Mouse (Mus musculus): Measurements from ENCODE around the gene Polr1c. TPM values are rescaled to one million over a fixed set of nuclear protein-coding genes. Genes with fewer than 3 reads are reported as not detected.

The Polr1c gene
- polyA plus RNA-seq, 1 experiment from 2014 or later = 87.9 TPM

DNA sequence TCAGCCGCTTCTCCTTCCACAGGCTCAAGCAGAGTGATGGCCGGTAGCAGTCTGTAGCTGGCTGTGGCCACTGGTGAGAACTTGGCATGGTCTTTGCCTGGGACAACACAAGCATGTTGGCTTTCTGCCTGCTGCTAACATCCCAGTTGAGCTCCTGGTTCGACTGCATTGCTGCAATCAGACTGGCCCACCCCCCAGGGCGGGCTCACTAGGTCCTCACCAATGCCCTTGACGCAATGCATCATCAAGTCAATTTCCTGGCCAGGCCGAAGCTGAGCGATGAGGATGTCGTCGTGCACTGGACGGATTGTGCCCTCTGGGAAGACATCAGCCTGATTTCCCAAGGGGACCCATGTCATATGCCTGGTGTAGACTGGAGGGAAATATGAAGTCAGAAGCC, 3.3 kb downstream of the Polr1c start:
- 75% methylated on average over 10 of the region's 10 CpGs for WGBS
- H3K36me3 ChIP-seq (ENCODE audit: control insufficient read depth, insufficient read depth, low read length) = peaks cover 69% of the 10 kb centered on the region

DNA sequence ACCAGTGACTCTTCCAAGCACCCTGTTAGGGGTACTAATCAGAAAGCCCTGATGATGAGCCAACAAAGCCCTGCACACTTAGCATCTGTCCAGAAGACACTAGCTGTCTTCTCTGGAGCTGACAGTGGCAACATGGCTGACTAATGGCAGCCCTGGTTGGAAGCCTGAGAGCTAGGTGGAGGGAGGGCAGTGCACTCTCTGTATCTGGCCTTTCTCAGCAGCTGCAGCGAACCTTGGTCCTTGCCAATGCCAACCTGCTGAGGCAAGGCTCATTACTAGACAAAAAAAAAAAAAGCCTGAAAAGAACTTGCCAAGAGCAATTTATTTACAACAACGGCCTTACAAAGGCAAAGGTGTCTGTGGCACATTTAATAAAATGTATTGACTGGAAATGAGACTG, 4.2 kb downstream of the Polr1c start:
- H3K4me3 ChIP-seq (ENCODE audit: low read depth, low read length) = no peak overlapping the region
- H3K9ac ChIP-seq (replicated peaks; ENCODE audit: low read depth, low read length) = no peak overlapping the region
- peaks cover 69% of the 10 kb centered on the region for H3K36me3 ChIP-seq (ENCODE audit: control insufficient read depth, insufficient read depth, low read length)
- 71% methylated on average over 2 of the region's 2 CpGs for WGBS
- no peak overlapping the region for H3K4me2 ChIP-seq (replicated peaks; ENCODE audit: low read depth, low read length)
- ATAC-seq (ENCODE audit: insufficient number of reproducible peaks, insufficient read depth, low FRiP score, low read depth) = no peak
- H3K4me1 ChIP-seq (ENCODE audit: control insufficient read depth, insufficient read depth, low read length) = peaks cover 5% of the 10 kb centered on the region; the same call in 1 of the 2 replicates
- no peaks in the 10 kb centered on the region for H3K9me3 ChIP-seq (ENCODE audit: control insufficient read depth, low read depth, low read length)
- H3K27ac ChIP-seq (ENCODE audit: low read length) = no peak overlapping the region
- H3K27me3 ChIP-seq (ENCODE audit: control insufficient read depth, insufficient read depth, low read length) = no peaks in the 10 kb centered on the region

More for the DNA sequence above, 3.3 kb downstream of the Polr1c start:
- Histone ChIP-seq H3K9ac (replicated peaks; ENCODE audit: low read depth, low read length) (no peak overlapping the region), H3K4me3 (ENCODE audit: low read depth, low read length) (no peak overlapping the region), H3K27ac (ENCODE audit: low read length) (no peak overlapping the region), H3K27me3 (ENCODE audit: control insufficient read depth, insufficient read depth, low read length) (no peaks in the 10 kb centered on the region), H3K4me1 (ENCODE audit: control insufficient read depth, insufficient read depth, low read length) (peaks cover 11% of the 10 kb centered on the region), H3K9me3 (ENCODE audit: control insufficient read depth, low read depth, low read length) (no peaks in the 10 kb centered on the region), H3K4me2 (replicated peaks; ENCODE audit: low read depth, low read length) (no peak overlapping the region)
- no peak for ATAC-seq (ENCODE audit: insufficient number of reproducible peaks, insufficient read depth, low FRiP score, low read depth)

DNA sequence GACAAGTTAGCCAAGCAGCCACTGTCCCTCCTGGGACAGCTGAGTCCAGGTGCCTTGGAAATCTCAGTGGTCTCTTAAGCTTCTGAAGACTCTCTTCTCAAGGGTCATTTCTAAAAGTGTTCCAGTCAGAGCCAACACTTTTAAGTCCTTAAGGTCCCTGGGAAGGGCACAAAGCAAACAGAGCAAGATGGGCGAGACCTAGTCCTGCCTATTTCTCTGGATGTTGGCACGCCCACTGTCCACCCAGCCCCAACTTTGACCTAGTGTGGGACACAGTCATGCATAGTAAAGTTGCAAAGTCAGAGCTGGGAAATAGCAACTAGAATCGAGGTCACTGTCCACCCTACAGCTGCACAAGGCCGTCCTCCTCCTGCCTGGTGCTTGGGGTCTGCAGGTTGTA, 4.9 kb downstream of the Polr1c start:
- H3K9ac ChIP-seq (replicated peaks; ENCODE audit: low read depth, low read length) = no peak overlapping the region
- H3K4me1 ChIP-seq (ENCODE audit: control insufficient read depth, insufficient read depth, low read length) = peaks cover 5% of the 10 kb centered on the region; the same call in 1 of the 2 replicates
- ATAC-seq (ENCODE audit: insufficient number of reproducible peaks, insufficient read depth, low FRiP score, low read depth) = no peak
- H3K27me3 ChIP-seq (ENCODE audit: control insufficient read depth, insufficient read depth, low read length) = no peaks in the 10 kb centered on the region
- H3K36me3 ChIP-seq (ENCODE audit: control insufficient read depth, insufficient read depth, low read length) = peaks cover 76% of the 10 kb centered on the region
- no peak overlapping the region for H3K27ac ChIP-seq (ENCODE audit: low read length)
- H3K4me2 ChIP-seq (replicated peaks; ENCODE audit: low read depth, low read length) = no peak overlapping the region
- 78% methylated on average over 4 of the region's 4 CpGs for WGBS
- H3K4me3 ChIP-seq (ENCODE audit: low read depth, low read length) = no peak overlapping the region
- H3K9me3 ChIP-seq (ENCODE audit: control insufficient read depth, low read depth, low read length) = no peaks in the 10 kb centered on the region

DNA sequence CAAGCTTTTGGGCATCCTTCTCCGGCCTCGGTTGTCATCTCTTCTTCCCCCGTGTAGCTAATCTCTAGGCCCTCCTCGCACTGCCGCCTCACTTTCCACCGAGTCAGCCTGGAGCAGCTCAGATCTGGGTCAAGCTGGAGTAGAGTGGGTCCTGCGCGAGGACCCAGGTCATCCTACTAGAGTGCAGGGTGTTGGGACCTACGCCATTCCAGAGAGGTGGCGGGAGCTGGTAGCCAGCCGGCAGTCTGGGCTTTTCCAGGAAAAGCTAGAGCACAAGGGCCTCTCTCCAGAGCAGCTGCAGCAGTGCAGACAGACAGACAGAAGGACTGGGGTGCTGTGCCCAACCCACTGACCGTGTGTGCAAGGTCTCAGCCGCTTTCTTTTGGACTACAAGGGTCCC, 5.6 kb downstream of the Polr1c start:
- Histone ChIP-seq H3K36me3 (ENCODE audit: control insufficient read depth, insufficient read depth, low read length) (peaks cover 80% of the 10 kb centered on the region), H3K9ac (replicated peaks; ENCODE audit: low read depth, low read length) (no peak overlapping the region), H3K27me3 (ENCODE audit: control insufficient read depth, insufficient read depth, low read length) (no peaks in the 10 kb centered on the region), H3K4me3 (ENCODE audit: low read depth, low read length) (no peak overlapping the region), H3K4me2 (replicated peaks; ENCODE audit: low read depth, low read length) (no peak overlapping the region), H3K27ac (ENCODE audit: low read length) (no peak overlapping the region), H3K4me1 (ENCODE audit: control insufficient read depth, insufficient read depth, low read length) (peaks cover 5% of the 10 kb centered on the region; the same call in 1 of the 2 replicates), H3K9me3 (ENCODE audit: control insufficient read depth, low read depth, low read length) (no peaks in the 10 kb centered on the region)
- no peak for ATAC-seq (ENCODE audit: insufficient number of reproducible peaks, insufficient read depth, low FRiP score, low read depth)
- WGBS = 86% methylated on average over 13 of the region's 13 CpGs

DNA sequence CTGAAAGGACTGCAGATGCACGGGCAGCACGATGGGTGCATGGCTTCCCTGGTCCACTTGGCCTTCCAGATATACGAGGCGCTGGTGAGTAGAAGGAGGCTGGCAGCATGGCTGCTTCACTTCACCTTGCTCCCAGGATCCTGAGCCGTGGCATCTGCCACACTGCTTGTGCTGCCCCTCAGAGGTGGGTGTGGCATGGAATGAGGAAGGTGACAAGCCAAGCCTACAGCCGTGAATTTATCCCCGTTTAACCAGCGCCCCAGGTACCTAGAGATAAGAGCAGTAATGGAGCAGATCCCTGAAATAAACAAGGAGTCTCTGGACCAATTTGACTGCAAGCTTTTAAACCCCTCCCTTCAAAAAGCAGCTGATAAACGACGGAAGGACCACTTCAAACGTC, 6.4 kb downstream of the Polr1c start:
- H3K27ac ChIP-seq (ENCODE audit: low read length) = no peak overlapping the region
- no peak overlapping the region for H3K9ac ChIP-seq (replicated peaks; ENCODE audit: low read depth, low read length)
- H3K36me3 ChIP-seq (ENCODE audit: control insufficient read depth, insufficient read depth, low read length) = peaks cover 86% of the 10 kb centered on the region
- no peaks in the 10 kb centered on the region for H3K9me3 ChIP-seq (ENCODE audit: control insufficient read depth, low read depth, low read length)
- WGBS = 57% methylated on average over 11 of the region's 11 CpGs
- peaks cover under 1% of the 10 kb centered on the region; the same call in 1 of the 2 replicates for H3K4me1 ChIP-seq (ENCODE audit: control insufficient read depth, insufficient read depth, low read length)
- H3K4me2 ChIP-seq (replicated peaks; ENCODE audit: low read depth, low read length) = no peak overlapping the region
- no peak for ATAC-seq (ENCODE audit: insufficient number of reproducible peaks, insufficient read depth, low FRiP score, low read depth)
- no peak overlapping the region for H3K4me3 ChIP-seq (ENCODE audit: low read depth, low read length)
- H3K27me3 ChIP-seq (ENCODE audit: control insufficient read depth, insufficient read depth, low read length) = no peaks in the 10 kb centered on the region

DNA sequence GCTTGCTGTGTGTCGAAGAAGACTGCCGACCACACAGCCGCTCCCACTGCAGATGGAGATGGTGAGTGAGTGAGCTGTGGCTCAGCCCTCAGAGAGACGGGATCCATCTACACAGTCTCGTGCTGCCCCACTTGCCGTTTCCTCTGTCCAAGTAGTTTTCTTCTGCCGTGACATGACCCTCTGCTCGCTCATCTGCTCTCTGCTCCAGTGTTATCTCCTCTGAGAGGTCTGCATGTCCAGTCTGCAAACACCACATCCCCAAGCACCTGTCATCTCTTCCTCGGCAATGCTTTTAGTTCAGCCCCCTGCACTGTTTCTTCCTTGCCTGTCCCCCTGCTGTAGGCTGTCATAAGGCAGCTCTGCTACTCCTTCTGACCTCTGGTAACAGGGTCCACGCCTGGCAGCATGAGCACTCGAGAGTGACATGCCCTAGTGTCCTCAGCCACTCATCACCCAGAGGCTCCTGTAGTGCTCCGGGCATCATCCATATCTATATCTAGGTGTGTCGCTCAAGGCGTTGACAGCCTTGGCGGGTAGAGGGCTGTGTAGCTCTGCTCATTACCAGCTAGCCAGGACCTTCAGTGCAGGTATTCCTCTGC, 8.2 kb downstream of the Polr1c start:
- H3K9ac ChIP-seq (replicated peaks; ENCODE audit: low read depth, low read length) = no peak overlapping the region
- H3K4me1 ChIP-seq (ENCODE audit: control insufficient read depth, insufficient read depth, low read length) = no peaks in the 10 kb centered on the region
- H3K27ac ChIP-seq (ENCODE audit: low read length) = no peak overlapping the region
- no peak for ATAC-seq (ENCODE audit: insufficient number of reproducible peaks, insufficient read depth, low FRiP score, low read depth)
- peaks cover 76% of the 10 kb centered on the region for H3K36me3 ChIP-seq (ENCODE audit: control insufficient read depth, insufficient read depth, low read length)
- H3K4me2 ChIP-seq (replicated peaks; ENCODE audit: low read depth, low read length) = no peak overlapping the region
- no peak overlapping the region for H3K4me3 ChIP-seq (ENCODE audit: low read depth, low read length)
- WGBS = 93% methylated on average over 15 of the region's 15 CpGs
- no peaks in the 10 kb centered on the region for H3K27me3 ChIP-seq (ENCODE audit: control insufficient read depth, insufficient read depth, low read length)
- no peaks in the 10 kb centered on the region for H3K9me3 ChIP-seq (ENCODE audit: control insufficient read depth, low read depth, low read length)

DNA sequence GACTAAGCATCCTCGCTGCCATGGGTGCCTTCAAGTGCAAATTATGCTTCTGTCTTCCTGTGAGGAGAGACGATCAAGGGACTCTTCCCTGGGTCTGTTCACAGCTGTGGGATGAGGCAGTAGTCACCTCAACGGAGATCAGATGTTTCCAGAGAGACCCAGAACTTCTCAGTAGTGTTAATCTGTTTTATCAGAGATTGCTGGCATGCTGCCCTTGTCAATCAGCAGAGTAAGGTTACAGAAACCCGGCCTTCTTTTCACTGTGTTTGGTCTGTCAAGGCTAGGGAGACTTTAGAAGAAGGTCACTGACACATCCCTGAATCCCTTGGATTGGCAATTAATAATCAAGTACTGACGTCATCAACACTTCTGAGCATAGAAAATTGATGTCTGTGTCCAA, 10.4 kb downstream of the Polr1c start:
- Histone ChIP-seq H3K27ac (ENCODE audit: low read length) (no peak overlapping the region), H3K36me3 (ENCODE audit: control insufficient read depth, insufficient read depth, low read length) (peaks cover 69% of the 10 kb centered on the region), H3K4me3 (ENCODE audit: low read depth, low read length) (no peak overlapping the region), H3K4me1 (ENCODE audit: control insufficient read depth, insufficient read depth, low read length) (no peaks in the 10 kb centered on the region), H3K9ac (replicated peaks; ENCODE audit: low read depth, low read length) (no peak overlapping the region), H3K27me3 (ENCODE audit: control insufficient read depth, insufficient read depth, low read length) (no peaks in the 10 kb centered on the region), H3K9me3 (ENCODE audit: control insufficient read depth, low read depth, low read length) (no peaks in the 10 kb centered on the region), H3K4me2 (replicated peaks; ENCODE audit: low read depth, low read length) (no peak overlapping the region)
- no peak for ATAC-seq (ENCODE audit: insufficient number of reproducible peaks, insufficient read depth, low FRiP score, low read depth)
- 77% methylated on average over 5 of the region's 5 CpGs for WGBS

DNA sequence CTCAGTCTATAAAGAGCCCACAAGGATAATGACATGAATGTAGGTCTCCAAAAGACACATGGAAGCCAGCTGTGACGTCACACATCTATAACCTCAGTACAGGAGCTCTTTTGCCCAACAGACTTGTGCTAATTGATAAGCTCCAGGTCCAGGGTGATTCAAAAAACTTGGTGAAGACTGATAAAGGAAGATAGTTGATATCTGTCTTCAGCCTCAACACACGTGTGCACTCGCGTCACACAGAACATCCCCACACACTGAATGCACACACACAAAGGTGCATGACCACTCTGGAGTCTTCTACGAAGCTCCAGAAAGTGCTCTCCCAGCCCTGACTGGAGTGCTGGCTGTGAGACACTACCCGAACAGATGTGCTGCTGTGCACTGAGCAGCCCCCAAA, 10.8 kb downstream of the Polr1c start:
- Histone ChIP-seq H3K9ac (replicated peaks; ENCODE audit: low read depth, low read length) (no peak overlapping the region), H3K4me1 (ENCODE audit: control insufficient read depth, insufficient read depth, low read length) (no peaks in the 10 kb centered on the region), H3K36me3 (ENCODE audit: control insufficient read depth, insufficient read depth, low read length) (peaks cover 65% of the 10 kb centered on the region), H3K9me3 (ENCODE audit: control insufficient read depth, low read depth, low read length) (no peaks in the 10 kb centered on the region), H3K4me2 (replicated peaks; ENCODE audit: low read depth, low read length) (no peak overlapping the region), H3K27me3 (ENCODE audit: control insufficient read depth, insufficient read depth, low read length) (no peaks in the 10 kb centered on the region), H3K27ac (ENCODE audit: low read length) (no peak overlapping the region), H3K4me3 (ENCODE audit: low read depth, low read length) (no peak overlapping the region)
- ATAC-seq (ENCODE audit: insufficient number of reproducible peaks, insufficient read depth, low FRiP score, low read depth) = no peak
- 91% methylated on average over 6 of the region's 6 CpGs for WGBS

DNA sequence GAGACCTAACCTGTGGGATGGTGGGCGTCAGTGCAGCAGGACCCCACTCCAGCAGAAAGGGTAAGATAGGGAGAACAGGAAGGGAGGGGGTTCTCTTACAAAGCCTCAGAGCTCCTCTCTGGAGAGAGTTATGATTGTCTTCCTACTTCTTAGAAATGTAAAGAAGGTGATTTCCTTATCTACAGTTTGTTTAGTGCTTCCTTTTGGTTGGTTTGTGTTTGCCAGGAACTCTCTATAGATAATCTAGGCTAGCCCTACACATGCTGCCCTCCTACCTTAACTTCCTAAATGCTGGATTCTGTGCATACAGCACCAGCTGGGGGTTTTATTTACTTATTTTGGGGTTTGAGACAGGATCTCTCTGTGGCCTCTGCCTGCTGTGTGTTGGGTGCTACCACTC, 11.8 kb downstream of the Polr1c start:
- whole genome bisulfite sequencing = 82% methylated on average over 1 of the region's 1 CpGs
- no peak overlapping the region for H3K4me3 ChIP-seq (ENCODE audit: low read depth, low read length)

More for the DNA sequence above, 11.8 kb downstream of the Polr1c start:
- H3K4me1 ChIP-seq (ENCODE audit: control insufficient read depth, insufficient read depth, low read length) = no peaks in the 10 kb centered on the region
- no peaks in the 10 kb centered on the region for H3K27me3 ChIP-seq (ENCODE audit: control insufficient read depth, insufficient read depth, low read length)
- H3K9me3 ChIP-seq (ENCODE audit: control insufficient read depth, low read depth, low read length) = no peaks in the 10 kb centered on the region
- no peak for ATAC-seq (ENCODE audit: insufficient number of reproducible peaks, insufficient read depth, low FRiP score, low read depth)
- H3K4me2 ChIP-seq (replicated peaks; ENCODE audit: low read depth, low read length) = no peak overlapping the region
- no peak overlapping the region for H3K9ac ChIP-seq (replicated peaks; ENCODE audit: low read depth, low read length)
- H3K36me3 ChIP-seq (ENCODE audit: control insufficient read depth, insufficient read depth, low read length) = peaks cover 61% of the 10 kb centered on the region
- no peak overlapping the region for H3K27ac ChIP-seq (ENCODE audit: low read length)

Data from stomach, embryonic 14.5 days (tissue).